Mouse (Mus musculus): ENCODE results near the gene Pde1c. TPM values are rescaled to one million over a fixed set of nuclear protein-coding genes. Genes with fewer than 3 reads are reported as not detected.
A peak's percentile ranks its signal among the peaks of the same experiment; 100 is the strongest.

Pde1c gene
- polyA plus RNA-seq, 1 experiment from 2014 or later: 6.2 TPM

DNA sequence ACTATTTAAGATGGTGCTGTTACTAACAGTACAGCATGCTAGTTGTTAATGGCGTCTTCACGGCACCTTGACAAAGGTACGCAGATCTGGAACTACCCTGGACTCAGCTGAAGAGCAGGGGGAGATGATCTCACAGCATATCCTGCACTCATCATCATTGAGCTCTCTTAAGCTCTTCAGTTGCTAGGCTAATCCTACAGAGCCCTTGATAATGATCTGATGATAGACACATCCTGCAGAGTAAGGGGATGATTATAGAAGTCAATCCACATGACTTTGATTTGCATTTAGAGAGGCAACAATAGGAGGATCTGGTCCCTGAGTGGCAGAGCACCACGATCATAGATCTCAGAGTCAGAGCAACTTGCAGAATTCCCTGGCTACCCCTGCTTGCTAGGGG, 236.8 kb downstream of the Pde1c start:
- Histone ChIP-seq H3K27ac (ENCODE audit: low read depth, low read length) (no peak overlapping the region), H3K4me1 (replicated peaks; ENCODE audit: control insufficient read depth, insufficient read depth, low read length) (0 out of 2 replicates have a peak, but pooled peaks cover 2% of the 10 kb centered on the region), H3K27me3 (ENCODE audit: control insufficient read depth, insufficient read depth, low read length) (no peaks in the 10 kb centered on the region), H3K4me2 (ENCODE audit: low read depth, low read length, severe bottlenecking) (no peak overlapping the region), H3K36me3 (ENCODE audit: control insufficient read depth, insufficient read depth, low read length) (no peaks in the 10 kb centered on the region), H3K9me3 (ENCODE audit: control insufficient read depth, low read length) (no peaks in the 10 kb centered on the region), H3K4me3 (ENCODE audit: low read depth, low read length) (no peak overlapping the region), H3K9ac (ENCODE audit: low read length) (no peak overlapping the region)
- WGBS: 84% methylated on average over 4 of the region's 4 CpGs
- DNase-seq (ENCODE audit: low spot score) (no peak), ATAC-seq (replicated peaks; ENCODE audit: low FRiP score) (no peak)

DNA sequence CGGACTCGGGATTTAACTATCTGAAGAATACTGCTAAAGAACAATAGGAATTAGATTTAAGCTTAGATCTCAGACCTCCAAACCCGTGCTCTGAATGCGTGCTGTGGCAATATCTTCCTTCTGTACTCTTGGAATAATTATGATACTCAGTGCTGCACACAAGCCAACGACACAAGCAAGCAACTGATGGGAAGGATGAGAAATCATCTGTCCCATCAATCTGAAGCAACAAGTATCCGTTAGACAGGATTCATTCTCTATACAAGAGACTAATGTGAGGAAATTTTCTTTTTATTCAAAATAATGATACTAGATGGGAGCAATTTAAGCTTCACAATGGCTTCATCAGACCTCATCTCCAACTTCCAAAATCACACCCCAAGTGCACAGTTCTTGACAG, 237.5 kb downstream of the Pde1c start:
- Histone ChIP-seq H3K36me3 (ENCODE audit: control insufficient read depth, insufficient read depth, low read length) (no peaks in the 10 kb centered on the region), H3K27ac (ENCODE audit: low read depth, low read length) (no peak overlapping the region), H3K4me1 (replicated peaks; ENCODE audit: control insufficient read depth, insufficient read depth, low read length) (0 out of 2 replicates have a peak, but pooled peaks cover 2% of the 10 kb centered on the region), H3K4me3 (ENCODE audit: low read depth, low read length) (no peak overlapping the region), H3K9ac (ENCODE audit: low read length) (no peak overlapping the region), H3K9me3 (ENCODE audit: control insufficient read depth, low read length) (no peaks in the 10 kb centered on the region), H3K27me3 (ENCODE audit: control insufficient read depth, insufficient read depth, low read length) (no peaks in the 10 kb centered on the region), H3K4me2 (ENCODE audit: low read depth, low read length, severe bottlenecking) (no peak overlapping the region)
- WGBS: 90% methylated on average over 6 of the region's 6 CpGs
- ATAC-seq (replicated peaks; ENCODE audit: low FRiP score) (no peak), DNase-seq (ENCODE audit: low spot score) (no peak)

DNA sequence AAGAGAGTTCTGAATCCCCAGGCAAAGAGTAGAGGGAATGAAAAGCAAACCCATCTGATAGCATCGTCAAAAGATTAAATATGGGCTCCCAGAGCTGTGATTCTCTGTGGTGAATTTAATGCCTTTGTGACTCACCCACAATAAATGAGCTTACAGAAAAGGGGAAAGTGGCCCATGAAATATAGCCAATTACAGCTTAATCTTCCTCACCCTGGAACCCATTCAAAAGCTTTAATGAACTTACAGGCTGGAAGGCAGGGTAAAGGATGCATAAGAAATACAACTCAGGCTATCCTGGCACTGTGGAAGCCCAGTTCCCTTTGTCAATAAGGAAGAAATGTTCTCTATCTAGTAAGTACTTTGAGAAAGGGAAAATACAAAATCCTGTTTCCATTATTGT, 240.8 kb downstream of the Pde1c start:
- no peak overlapping the region for H3K4me3 ChIP-seq (ENCODE audit: low read depth, low read length)
- H3K4me1 ChIP-seq (replicated peaks; ENCODE audit: control insufficient read depth, insufficient read depth, low read length): 0 out of 2 replicates have a peak, but pooled peaks cover 2% of the 10 kb centered on the region
- H3K9me3 ChIP-seq (ENCODE audit: control insufficient read depth, low read length): no peaks in the 10 kb centered on the region
- no peak for DNase-seq (ENCODE audit: low spot score)
- no peaks in the 10 kb centered on the region for H3K27me3 ChIP-seq (ENCODE audit: control insufficient read depth, insufficient read depth, low read length)
- WGBS: 19% methylated on average over 1 of the region's 1 CpGs
- ATAC-seq (replicated peaks; ENCODE audit: low FRiP score): peak; percentile 73
- H3K36me3 ChIP-seq (ENCODE audit: control insufficient read depth, insufficient read depth, low read length): no peaks in the 10 kb centered on the region
- H3K4me2 ChIP-seq (ENCODE audit: low read depth, low read length, severe bottlenecking): no peak overlapping the region
- H3K9ac ChIP-seq (ENCODE audit: low read length): no peak overlapping the region
- H3K27ac ChIP-seq (ENCODE audit: low read depth, low read length): 0 out of 2 replicates have a peak overlapping the region, but pooled peaks have one; percentile 3

DNA sequence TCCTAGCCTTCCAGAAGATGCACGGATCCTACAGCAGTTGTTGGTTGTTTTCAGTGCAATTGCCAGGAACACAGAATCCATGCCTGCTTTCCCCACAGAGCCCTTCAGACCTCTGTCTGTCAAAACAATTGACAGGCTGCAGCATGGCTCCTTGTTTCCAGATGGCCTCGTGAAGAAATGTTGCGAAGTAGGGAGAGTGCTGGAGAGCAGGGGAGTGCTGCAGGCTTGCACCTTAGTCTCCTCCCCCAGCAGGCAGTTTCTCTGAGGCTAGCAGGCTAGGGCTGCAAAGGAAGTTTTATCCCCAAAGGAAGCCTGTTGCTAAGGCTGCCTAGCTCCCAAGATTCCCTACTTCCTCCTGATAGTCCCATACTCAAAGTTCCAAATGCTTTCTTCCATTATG, 246.1 kb downstream of the Pde1c start:
- H3K36me3 ChIP-seq (ENCODE audit: control insufficient read depth, insufficient read depth, low read length): no peaks in the 10 kb centered on the region
- ATAC-seq (replicated peaks; ENCODE audit: low FRiP score) (no peak), DNase-seq (ENCODE audit: low spot score) (no peak)
- no peak overlapping the region for H3K4me3 ChIP-seq (ENCODE audit: low read depth, low read length)
- no peak overlapping the region for H3K27ac ChIP-seq (ENCODE audit: low read depth, low read length)
- no peaks in the 10 kb centered on the region for H3K9me3 ChIP-seq (ENCODE audit: control insufficient read depth, low read length)
- H3K9ac ChIP-seq (ENCODE audit: low read length): no peak overlapping the region
- H3K4me2 ChIP-seq (ENCODE audit: low read depth, low read length, severe bottlenecking): no peak overlapping the region
- H3K27me3 ChIP-seq (ENCODE audit: control insufficient read depth, insufficient read depth, low read length): no peaks in the 10 kb centered on the region
- H3K4me1 ChIP-seq (replicated peaks; ENCODE audit: control insufficient read depth, insufficient read depth, low read length): peaks cover 4% of the 10 kb centered on the region; the same call in 1 of the 2 replicates
- 19% methylated on average over 3 of the region's 3 CpGs for WGBS

DNA sequence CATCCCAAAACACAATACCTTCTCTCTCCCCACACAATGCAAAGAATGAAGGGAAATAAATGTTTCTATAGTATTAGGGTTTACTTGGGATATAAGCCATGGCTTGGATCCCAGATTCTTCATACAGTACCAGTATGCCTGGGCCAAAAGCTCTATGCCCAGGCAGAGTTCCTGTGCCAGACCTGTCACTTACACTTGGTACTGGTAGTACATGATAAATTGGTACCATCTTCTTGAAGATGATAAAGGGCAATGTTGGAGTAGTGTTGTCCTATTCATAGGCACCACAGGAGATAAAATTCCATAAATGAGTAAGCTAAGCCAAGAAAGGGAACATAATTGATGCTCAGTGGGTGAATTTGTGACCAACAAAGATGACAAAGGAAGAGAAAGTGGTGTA, 258.6 kb downstream of the Pde1c start:
- DNase-seq (ENCODE audit: low spot score) (no peak), ATAC-seq (replicated peaks; ENCODE audit: low FRiP score) (no peak)
- no peak overlapping the region for H3K4me3 ChIP-seq (ENCODE audit: low read depth, low read length)

DNA sequence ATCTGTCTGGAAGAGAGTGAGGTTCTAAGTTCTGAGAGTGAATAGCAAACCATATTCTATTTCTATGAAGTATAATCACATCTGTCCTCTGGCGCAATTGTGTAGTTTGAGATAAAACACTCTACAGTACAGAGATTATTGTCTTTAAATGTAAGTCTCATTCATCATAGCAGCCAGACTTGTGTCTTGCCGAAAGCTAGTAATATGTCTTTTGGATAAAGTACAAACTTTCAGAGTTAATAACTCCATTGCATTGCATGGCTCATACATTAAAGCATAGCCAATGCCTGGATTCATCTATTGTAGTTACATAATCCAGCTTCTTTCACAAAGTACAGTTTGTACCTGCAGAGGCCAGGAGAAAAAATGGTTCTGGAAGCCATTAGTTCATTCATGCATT, 262.8 kb downstream of the Pde1c start:
- no peak for ATAC-seq (replicated peaks; ENCODE audit: low FRiP score)

More for the DNA sequence above, 258.6 kb downstream of the Pde1c start:
- H3K9me3 ChIP-seq (ENCODE audit: control insufficient read depth, low read length): no peaks in the 10 kb centered on the region
- no peak overlapping the region for H3K27ac ChIP-seq (ENCODE audit: low read depth, low read length)
- H3K36me3 ChIP-seq (ENCODE audit: control insufficient read depth, insufficient read depth, low read length): no peaks in the 10 kb centered on the region
- no peaks in the 10 kb centered on the region for H3K4me1 ChIP-seq (replicated peaks; ENCODE audit: control insufficient read depth, insufficient read depth, low read length)
- H3K27me3 ChIP-seq (ENCODE audit: control insufficient read depth, insufficient read depth, low read length): no peaks in the 10 kb centered on the region
- H3K9ac ChIP-seq (ENCODE audit: low read length): no peak overlapping the region
- no peak overlapping the region for H3K4me2 ChIP-seq (ENCODE audit: low read depth, low read length, severe bottlenecking)

DNA sequence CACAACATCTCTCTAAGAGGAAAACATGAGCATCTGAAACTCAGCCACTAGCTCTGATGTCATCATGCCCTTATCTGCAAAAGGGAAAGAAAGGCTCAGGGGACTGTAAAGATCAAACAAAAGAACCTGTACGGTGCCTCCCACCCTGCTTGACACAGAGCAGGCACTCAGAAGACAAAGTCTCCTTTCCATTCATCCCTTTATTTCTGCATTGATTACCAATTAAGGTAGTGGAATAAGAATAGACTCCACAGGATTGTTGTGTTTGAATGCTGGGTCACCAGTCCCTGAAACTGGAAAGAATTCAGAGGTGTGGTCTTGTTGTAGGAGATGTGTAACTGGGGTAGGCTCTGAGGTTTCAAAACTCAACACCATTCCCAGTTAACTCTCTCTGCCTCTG, 276.7 kb downstream of the Pde1c start:
- H3K36me3 ChIP-seq (ENCODE audit: control insufficient read depth, insufficient read depth, low read length): no peaks in the 10 kb centered on the region
- H3K27ac ChIP-seq (ENCODE audit: low read depth, low read length): no peak overlapping the region
- H3K4me2 ChIP-seq (ENCODE audit: low read depth, low read length, severe bottlenecking): no peak overlapping the region
- no peaks in the 10 kb centered on the region for H3K9me3 ChIP-seq (ENCODE audit: control insufficient read depth, low read length)
- no peak overlapping the region for H3K9ac ChIP-seq (ENCODE audit: low read length)
- H3K4me1 ChIP-seq (replicated peaks; ENCODE audit: control insufficient read depth, insufficient read depth, low read length): no peaks in the 10 kb centered on the region
- 68% methylated on average over 1 of the region's 1 CpGs for WGBS
- ATAC-seq (replicated peaks; ENCODE audit: low FRiP score): no peak
- H3K27me3 ChIP-seq (ENCODE audit: control insufficient read depth, insufficient read depth, low read length): no peaks in the 10 kb centered on the region
- no peak for DNase-seq (ENCODE audit: low spot score)
- H3K4me3 ChIP-seq (ENCODE audit: low read depth, low read length): no peak overlapping the region

More for the DNA sequence above, 262.8 kb downstream of the Pde1c start:
- no peaks in the 10 kb centered on the region for H3K36me3 ChIP-seq (ENCODE audit: control insufficient read depth, insufficient read depth, low read length)
- no peak overlapping the region for H3K9ac ChIP-seq (ENCODE audit: low read length)
- H3K4me3 ChIP-seq (ENCODE audit: low read depth, low read length): no peak overlapping the region
- H3K27me3 ChIP-seq (ENCODE audit: control insufficient read depth, insufficient read depth, low read length): no peaks in the 10 kb centered on the region
- H3K9me3 ChIP-seq (ENCODE audit: control insufficient read depth, low read length): no peaks in the 10 kb centered on the region
- DNase-seq (ENCODE audit: low spot score): no peak
- no peak overlapping the region for H3K27ac ChIP-seq (ENCODE audit: low read depth, low read length)
- 97% methylated on average over 2 of the region's 2 CpGs for WGBS
- H3K4me1 ChIP-seq (replicated peaks; ENCODE audit: control insufficient read depth, insufficient read depth, low read length): no peaks in the 10 kb centered on the region
- no peak overlapping the region for H3K4me2 ChIP-seq (ENCODE audit: low read depth, low read length, severe bottlenecking)

DNA sequence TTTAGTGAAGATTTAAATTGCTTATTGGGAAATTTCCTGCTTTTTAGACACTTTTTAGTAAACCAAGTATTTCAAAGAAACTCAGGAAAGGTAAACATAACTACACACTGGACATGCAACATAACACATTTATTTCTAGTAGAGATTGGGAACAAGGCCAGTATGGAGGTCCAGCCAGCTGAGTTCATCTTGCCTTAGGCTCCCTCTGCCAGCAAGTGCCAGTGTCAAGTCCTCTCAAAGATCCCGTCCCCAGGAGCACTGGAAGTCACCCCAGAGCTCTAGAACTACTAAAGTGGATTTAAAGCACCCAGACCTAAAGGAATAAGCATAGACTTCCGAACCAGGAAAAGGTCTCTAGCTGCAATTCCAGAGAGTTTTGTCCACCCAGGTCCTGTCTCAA, 279.6 kb downstream of the Pde1c start:
- Histone ChIP-seq H3K27me3 (ENCODE audit: control insufficient read depth, insufficient read depth, low read length) (no peaks in the 10 kb centered on the region), H3K4me1 (replicated peaks; ENCODE audit: control insufficient read depth, insufficient read depth, low read length) (no peaks in the 10 kb centered on the region), H3K4me2 (ENCODE audit: low read depth, low read length, severe bottlenecking) (no peak overlapping the region), H3K27ac (ENCODE audit: low read depth, low read length) (no peak overlapping the region), H3K36me3 (ENCODE audit: control insufficient read depth, insufficient read depth, low read length) (no peaks in the 10 kb centered on the region), H3K4me3 (ENCODE audit: low read depth, low read length) (no peak overlapping the region), H3K9me3 (ENCODE audit: control insufficient read depth, low read length) (no peaks in the 10 kb centered on the region), H3K9ac (ENCODE audit: low read length) (no peak overlapping the region)
- 73% methylated on average over 2 of the region's 2 CpGs for WGBS
- ATAC-seq (replicated peaks; ENCODE audit: low FRiP score): no peak
- DNase-seq (ENCODE audit: low spot score): no peak

DNA sequence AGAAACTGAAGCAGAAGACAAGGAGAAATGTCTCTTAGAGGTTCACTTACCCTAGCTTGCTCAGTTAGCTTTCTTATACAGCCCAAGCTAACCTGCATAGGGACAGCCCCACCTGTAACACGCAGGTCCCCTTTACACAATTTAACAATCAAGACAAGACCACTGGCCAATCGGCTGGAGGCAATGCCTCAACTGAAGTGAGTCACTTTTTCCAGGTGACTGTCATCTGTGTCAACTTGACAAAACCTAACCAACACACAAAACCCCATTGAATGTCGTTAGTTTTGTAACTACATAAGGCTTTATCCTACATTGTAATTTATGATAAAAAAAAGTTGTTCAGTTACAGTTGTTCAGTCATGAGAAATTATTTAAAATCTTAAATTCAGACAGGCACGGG, 284.1 kb downstream of the Pde1c start:
- Histone ChIP-seq H3K36me3 (ENCODE audit: control insufficient read depth, insufficient read depth, low read length) (no peaks in the 10 kb centered on the region), H3K4me1 (replicated peaks; ENCODE audit: control insufficient read depth, insufficient read depth, low read length) (no peaks in the 10 kb centered on the region), H3K9ac (ENCODE audit: low read length) (no peak overlapping the region), H3K27me3 (ENCODE audit: control insufficient read depth, insufficient read depth, low read length) (no peaks in the 10 kb centered on the region), H3K27ac (ENCODE audit: low read depth, low read length) (no peak overlapping the region), H3K4me3 (ENCODE audit: low read depth, low read length) (no peak overlapping the region), H3K9me3 (ENCODE audit: control insufficient read depth, low read length) (no peaks in the 10 kb centered on the region), H3K4me2 (ENCODE audit: low read depth, low read length, severe bottlenecking) (no peak overlapping the region)
- ATAC-seq (replicated peaks; ENCODE audit: low FRiP score) (no peak), DNase-seq (ENCODE audit: low spot score) (no peak)
- WGBS: 91% methylated on average over 4 of the region's 4 CpGs
